Mouse (Mus musculus) liver, embryonic 15.5 days (tissue): ENCODE data around the gene Pip4k2a. TPM values are rescaled to one million over a fixed set of nuclear protein-coding genes. Genes with fewer than 3 reads are reported as not detected.

Experiments used
- ATAC-seq: fragments of 200-750 bp; cut with Nextera tagmentation; 2 replicates; pipeline ENCODE4 v1.8.0; 2017; ENCODE audit warnings: moderate number of reproducible peaks, mild to moderate bottlenecking, moderate library complexity; ENCODE audit not compliant: insufficient read depth
- H3K27ac ChIP-seq: fragments of 300-500 bp; sonication (generic); replicated peaks from 2 replicates; pipeline ENCODE4 v1.5.1; 2015; ENCODE audit warnings: mild to moderate bottlenecking, inconsistent platforms
- H3K27me3 ChIP-seq: fragments of 300-500 bp; sonication (generic); 2 replicates; pipeline ENCODE4 v1.6.1; 2015; ENCODE audit warnings: mild to moderate bottlenecking, inconsistent platforms
- H3K36me3 ChIP-seq: fragments of 300-500 bp; sonication (generic); replicated peaks from 2 replicates; pipeline ENCODE4 v1.6.1; 2015; ENCODE audit warnings: moderate library complexity, mild to moderate bottlenecking, inconsistent platforms
- H3K4me1 ChIP-seq: fragments of 300-500 bp; sonication (generic); replicated peaks from 2 replicates; pipeline ENCODE4 v1.6.1; 2015; ENCODE audit warnings: inconsistent platforms
- H3K4me2 ChIP-seq: fragments of 300-500 bp; sonication (generic); 2 replicates; pipeline ENCODE4 v1.6.1; 2015; ENCODE audit warnings: moderate library complexity, mild to moderate bottlenecking, inconsistent platforms
- H3K4me3 ChIP-seq: fragments of 300-500 bp; sonication (generic); replicated peaks from 2 replicates; pipeline ENCODE4 v1.5.1; 2015; ENCODE audit warnings: mild to moderate bottlenecking, inconsistent platforms
- H3K9ac ChIP-seq: fragments of 300-500 bp; sonication (generic); 2 replicates; pipeline ENCODE4 v1.6.1; 2015; ENCODE audit warnings: moderate library complexity, mild to moderate bottlenecking, inconsistent platforms
- H3K9me3 ChIP-seq: fragments of 300-500 bp; sonication (generic); replicated peaks from 2 replicates; pipeline ENCODE4 v1.6.1; 2016; ENCODE audit warnings: inconsistent platforms
- WGBS: fragments of 180-500 bp; shearing (Covaris S2); methylation state at CpG from one replicate; pipeline ENCODE4 v1.1.7; 2015; ENCODE audit warnings: mixed read lengths; ENCODE audit not compliant: insufficient replicate concordance; 5-methylcytosine and 5-hydroxymethylcytosine counted together
- polyA plus RNA-seq: library from polyadenylated mRNA; unstranded; fragments of >200 nt; fragmentation: Nextera tagmentation; extraction: Ambion mirVana; gene quantifications from 2 replicates; pipeline ENCODE4 v1.2.1, GENCODE M21; 2015

Gene Pip4k2a
- polyA plus RNA-seq, 1 experiment from 2014 or later, result 16.9 TPM

DNA sequence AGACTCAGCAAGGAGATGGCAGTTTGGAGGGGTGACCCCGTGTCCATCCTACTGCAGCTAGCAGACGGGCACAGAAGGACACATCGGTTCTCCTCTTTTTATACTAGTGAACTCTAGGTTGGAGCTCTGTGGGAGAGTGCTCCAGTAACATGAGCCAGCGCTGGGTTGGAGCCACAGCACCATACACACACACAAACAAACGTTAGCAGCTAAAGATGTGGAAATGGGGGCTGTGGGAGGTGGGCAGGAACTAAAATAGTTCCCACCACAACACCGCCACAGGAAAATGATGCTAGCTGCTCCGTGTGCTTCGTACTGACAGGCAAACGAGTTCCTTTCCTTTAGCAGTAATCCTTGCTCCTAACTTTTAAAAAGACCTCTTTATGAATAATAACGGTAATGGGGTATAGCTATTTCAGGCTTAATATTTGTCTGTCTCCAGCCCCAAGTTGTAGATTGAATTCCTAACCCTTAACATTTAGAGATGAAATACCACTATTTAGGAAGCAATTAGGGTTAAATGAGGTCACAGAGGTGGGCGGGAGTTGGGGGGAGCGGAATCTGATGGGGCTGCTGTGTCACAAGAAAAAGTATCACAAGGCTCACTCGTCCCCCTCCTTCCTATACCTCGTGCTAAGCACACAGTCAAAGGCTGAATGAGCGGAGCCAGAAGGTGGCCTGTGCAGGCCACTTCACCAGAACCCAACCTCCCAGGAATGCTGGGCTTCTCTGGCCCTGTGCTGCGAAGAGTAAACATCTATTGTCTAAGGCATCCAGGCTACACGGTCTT, 73.9 kb downstream of the Pip4k2a start:
- WGBS, result 40% methylated on average over 17 of the region's 17 CpGs
- peaks cover 57% of the 10 kb centered on the region for H3K4me1 ChIP-seq

DNA sequence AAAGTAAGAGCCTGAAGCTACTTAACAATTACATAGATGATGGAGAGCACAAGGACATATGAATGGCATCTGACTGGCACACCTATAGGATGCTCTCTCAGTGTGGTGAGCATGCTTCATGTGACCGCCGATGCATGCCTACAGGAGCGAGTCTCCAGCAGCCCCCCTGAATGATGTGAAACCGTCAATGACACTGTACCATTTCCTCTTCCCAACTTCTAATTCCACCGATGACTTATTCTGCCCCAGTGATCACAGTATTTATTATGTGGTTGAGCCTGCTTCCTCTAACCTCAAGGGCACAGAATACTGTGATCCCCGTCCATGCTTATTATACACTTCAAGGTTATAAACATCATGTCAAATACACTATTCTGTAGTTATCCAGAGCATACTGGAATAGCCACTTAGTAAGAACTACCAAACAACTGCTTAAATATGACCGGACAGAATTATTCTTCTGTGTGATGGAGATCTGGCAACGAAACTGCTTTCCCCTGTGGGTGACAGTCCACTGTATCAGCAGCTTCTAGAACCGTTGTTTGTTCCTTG, 74.8 kb downstream of the Pip4k2a start:
- Histone ChIP-seq H3K4me2 (no peak overlapping the region), H3K27ac (no peak overlapping the region), H3K4me3 (no peak overlapping the region), H3K9ac (no peak overlapping the region), H3K36me3 (no peaks in the 10 kb centered on the region), H3K9me3 (no peaks in the 10 kb centered on the region), H3K4me1 (peaks cover 57% of the 10 kb centered on the region), H3K27me3 (no peaks in the 10 kb centered on the region)
- 69% methylated on average over 9 of the region's 9 CpGs for WGBS
- ATAC-seq, result no peak

More for the DNA sequence above, 73.9 kb downstream of the Pip4k2a start:
- Histone ChIP-seq H3K9me3 (no peaks in the 10 kb centered on the region), H3K9ac (no peak overlapping the region), H3K4me2 (no peak overlapping the region), H3K27ac (no peak overlapping the region), H3K27me3 (no peaks in the 10 kb centered on the region), H3K36me3 (no peaks in the 10 kb centered on the region), H3K4me3 (no peak overlapping the region)
- ATAC-seq, result no peak

DNA sequence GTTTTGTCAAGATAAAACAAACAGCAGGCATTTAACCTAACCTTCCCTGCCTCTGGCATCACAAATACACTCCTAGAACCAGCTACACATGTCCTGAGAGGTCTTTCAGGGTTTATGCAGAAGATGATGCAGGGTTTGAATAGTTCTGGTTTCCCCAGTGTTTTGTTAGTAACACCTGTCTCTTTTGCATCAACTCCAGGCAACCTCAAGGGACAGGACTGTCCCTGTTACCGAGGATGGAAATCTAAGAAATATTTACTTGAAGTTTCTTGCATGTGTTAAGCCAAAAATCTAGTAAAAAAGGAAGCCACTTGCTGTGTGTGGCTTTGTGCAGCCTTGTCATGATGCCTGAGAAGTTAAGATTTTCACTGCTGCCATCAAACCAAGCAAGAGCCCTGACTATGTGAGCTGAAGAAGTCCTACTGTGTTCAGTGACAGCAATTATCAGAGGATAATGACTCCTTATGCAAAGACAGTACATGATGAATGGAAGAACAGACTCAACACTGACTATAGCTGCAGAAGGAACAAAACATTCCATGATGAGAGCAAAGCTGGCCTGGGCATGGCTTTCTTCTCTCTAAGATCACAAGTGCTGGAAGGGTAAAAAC, 76.3 kb downstream of the Pip4k2a start:
- no peaks in the 10 kb centered on the region for H3K27me3 ChIP-seq
- no peak overlapping the region for H3K4me3 ChIP-seq
- H3K27ac ChIP-seq, result no peak overlapping the region
- no peak overlapping the region for H3K4me2 ChIP-seq
- no peak for ATAC-seq
- WGBS, result 47% methylated on average over 1 of the region's 1 CpGs
- no peaks in the 10 kb centered on the region for H3K9me3 ChIP-seq
- H3K36me3 ChIP-seq, result no peaks in the 10 kb centered on the region
- H3K4me1 ChIP-seq, result peaks cover 61% of the 10 kb centered on the region
- no peak overlapping the region for H3K9ac ChIP-seq

DNA sequence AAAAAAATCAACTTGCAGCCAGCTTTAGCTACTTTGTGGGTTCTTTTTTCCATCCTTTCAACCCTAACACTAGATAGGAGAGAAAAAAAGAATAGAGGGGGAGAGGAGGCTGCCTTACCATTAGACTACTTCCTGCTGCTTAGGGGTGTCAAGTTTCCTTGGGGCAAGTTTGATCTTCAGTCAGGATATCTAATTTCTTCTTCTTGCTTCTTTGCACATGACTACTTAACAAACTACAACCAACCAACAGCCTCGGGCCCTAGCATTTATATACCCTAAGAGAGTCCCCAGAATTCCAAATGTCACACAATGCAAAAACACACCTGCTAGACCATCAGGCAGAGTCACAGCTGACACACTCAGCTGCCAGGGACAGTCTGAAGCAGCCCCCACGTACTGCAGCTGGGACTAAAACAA, 77.5 kb downstream of the Pip4k2a start:
- no peaks in the 10 kb centered on the region for H3K36me3 ChIP-seq
- 49% methylated on average over 2 of the region's 2 CpGs for WGBS

DNA sequence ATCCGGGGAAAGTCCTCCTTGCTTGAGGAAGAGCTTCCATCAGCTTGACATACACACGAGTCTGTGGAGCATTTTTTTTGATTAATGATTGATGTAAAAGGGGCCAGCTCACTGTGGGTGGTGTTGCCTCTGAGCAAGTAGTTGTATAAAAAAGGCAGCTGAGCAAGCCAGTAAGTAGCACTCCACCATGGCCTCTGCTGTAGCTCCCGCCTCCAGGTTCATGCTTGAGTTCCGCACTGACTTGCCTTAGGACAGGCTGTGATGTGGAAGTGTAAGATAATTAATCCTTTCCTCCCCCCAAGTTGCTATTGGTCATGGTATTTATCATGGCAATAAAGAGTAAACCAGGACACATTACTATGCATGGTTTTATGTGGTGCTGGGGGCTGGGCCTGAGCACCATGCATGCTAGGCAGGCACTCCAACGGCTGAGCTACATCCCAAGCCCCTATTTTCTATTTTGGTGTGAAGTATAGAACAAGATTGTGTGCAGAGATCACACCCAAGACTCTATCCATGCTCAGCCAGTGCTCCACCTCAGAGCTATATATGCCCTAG, 78.0 kb downstream of the Pip4k2a start:
- no peak overlapping the region for H3K4me2 ChIP-seq
- ATAC-seq, result 0 out of 2 replicates have a peak, but pooled peaks have one; percentile 14
- no peaks in the 10 kb centered on the region for H3K36me3 ChIP-seq
- H3K9me3 ChIP-seq, result no peaks in the 10 kb centered on the region
- H3K4me1 ChIP-seq, result peaks cover 73% of the 10 kb centered on the region
- no peak overlapping the region for H3K9ac ChIP-seq
- 57% methylated on average over 5 of the region's 5 CpGs for WGBS
- H3K27me3 ChIP-seq, result no peaks in the 10 kb centered on the region
- 0 out of 2 replicates have a peak overlapping the region, but pooled peaks have one; percentile 24 for H3K27ac ChIP-seq
- no peak overlapping the region for H3K4me3 ChIP-seq

More for the DNA sequence above, 77.5 kb downstream of the Pip4k2a start:
- peaks cover 70% of the 10 kb centered on the region for H3K4me1 ChIP-seq
- no peaks in the 10 kb centered on the region for H3K27me3 ChIP-seq
- ATAC-seq, result no peak
- no peak overlapping the region for H3K9ac ChIP-seq
- no peak overlapping the region for H3K4me2 ChIP-seq
- no peak overlapping the region for H3K4me3 ChIP-seq
- no peaks in the 10 kb centered on the region for H3K9me3 ChIP-seq
- no peak overlapping the region for H3K27ac ChIP-seq

DNA sequence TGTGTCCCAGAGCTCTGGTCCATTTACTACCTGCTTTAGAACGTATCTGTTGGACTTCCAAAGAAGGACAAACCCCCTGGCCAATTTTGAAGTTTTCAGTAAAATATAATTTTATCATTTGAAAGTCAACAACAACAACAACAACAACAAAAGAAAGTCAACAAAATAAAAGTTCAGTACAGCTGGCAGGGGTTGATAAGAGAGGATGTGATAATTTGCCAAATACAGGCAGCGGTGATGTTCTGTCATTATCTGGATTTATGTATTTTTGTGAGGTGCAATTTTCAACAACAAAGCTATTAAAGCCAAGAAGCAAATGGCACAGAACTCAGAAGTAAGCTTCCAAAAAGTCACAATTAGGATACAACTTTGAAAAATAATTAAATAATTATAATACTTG, 80.1 kb downstream of the Pip4k2a start:
- Histone ChIP-seq H3K4me1 (peaks cover 77% of the 10 kb centered on the region), H3K27me3 (no peaks in the 10 kb centered on the region), H3K9me3 (no peaks in the 10 kb centered on the region), H3K9ac (no peak overlapping the region), H3K27ac (peak overlapping the region; percentile 72), H3K36me3 (no peaks in the 10 kb centered on the region), H3K4me3 (no peak overlapping the region), H3K4me2 (peak overlapping the region; percentile 34; the same call in 1 of the 2 replicates)
- peak; percentile 45; the same call in 1 of the 2 replicates for ATAC-seq
- WGBS, result 42% methylated on average over 2 of the region's 2 CpGs

DNA sequence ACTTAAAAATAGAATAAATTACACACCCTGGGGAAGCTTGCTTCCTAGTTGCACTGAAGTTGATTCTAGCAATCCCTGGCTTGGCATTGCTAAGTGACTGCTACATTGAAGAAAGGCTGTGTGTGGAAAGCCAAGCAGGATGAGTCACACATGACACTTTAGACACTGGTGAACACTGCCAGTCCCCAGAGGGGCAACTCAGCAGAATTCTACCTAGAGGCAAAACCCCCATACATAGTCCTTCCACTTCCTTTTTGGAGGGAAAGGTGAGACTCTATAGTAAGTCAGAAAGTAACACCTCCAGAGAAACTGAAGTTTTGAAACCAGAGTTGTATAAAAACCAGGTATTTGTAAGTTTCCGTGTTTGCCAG, 80.6 kb downstream of the Pip4k2a start:
- no peaks in the 10 kb centered on the region for H3K36me3 ChIP-seq
- no peaks in the 10 kb centered on the region for H3K27me3 ChIP-seq
- peak overlapping the region; percentile 72 for H3K27ac ChIP-seq
- H3K4me2 ChIP-seq, result peak overlapping the region; percentile 34; the same call in 1 of the 2 replicates
- no peak overlapping the region for H3K4me3 ChIP-seq
- no peaks in the 10 kb centered on the region for H3K9me3 ChIP-seq
- H3K4me1 ChIP-seq, result peaks cover 82% of the 10 kb centered on the region
- WGBS, result 43% methylated on average over 1 of the region's 1 CpGs
- no peak overlapping the region for H3K9ac ChIP-seq
- ATAC-seq, result no peak

DNA sequence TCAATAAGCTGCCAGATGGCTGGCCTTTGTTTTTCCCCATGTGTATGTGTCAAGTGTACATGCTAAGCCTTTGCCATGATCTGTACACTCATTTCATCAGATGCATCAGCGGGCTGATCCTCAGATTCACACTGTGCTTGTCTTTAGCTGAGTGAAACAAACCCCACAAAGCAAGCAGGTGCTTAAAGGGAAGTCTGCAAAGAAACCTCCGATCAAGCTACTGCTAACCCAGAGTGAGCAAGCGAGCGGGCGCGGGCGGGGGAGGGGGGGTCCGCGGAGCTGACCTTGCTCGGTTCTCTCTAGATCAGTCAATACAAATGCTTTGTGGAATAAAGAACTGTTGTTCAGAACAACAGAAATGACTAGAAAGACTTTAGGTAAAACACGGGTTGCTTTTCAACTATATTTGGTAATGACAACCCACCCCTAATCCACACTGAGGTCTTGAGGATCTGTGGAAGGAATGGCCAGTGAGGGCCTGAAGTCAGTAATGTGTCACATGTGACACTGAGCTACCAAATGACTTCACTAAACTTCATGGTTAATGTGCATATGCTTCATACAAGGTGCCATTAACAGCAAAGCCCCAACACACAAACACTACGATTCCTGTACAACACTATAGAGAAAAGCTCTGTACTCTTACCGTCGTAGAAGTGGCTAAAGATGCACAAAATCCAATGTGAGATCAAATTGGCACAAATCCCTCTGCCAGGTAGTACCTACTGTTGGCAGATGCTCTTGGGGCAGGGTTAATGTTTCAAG, 81.1 kb downstream of the Pip4k2a start:
- Histone ChIP-seq H3K27me3 (no peaks in the 10 kb centered on the region), H3K4me3 (no peak overlapping the region), H3K4me2 (0 out of 2 replicates have a peak overlapping the region, but pooled peaks have one; percentile 10), H3K4me1 (peaks cover 80% of the 10 kb centered on the region), H3K9ac (no peak overlapping the region), H3K36me3 (no peaks in the 10 kb centered on the region), H3K27ac (peak overlapping the region; percentile 72), H3K9me3 (no peaks in the 10 kb centered on the region)
- no peak for ATAC-seq
- 42% methylated on average over 14 of the region's 14 CpGs for WGBS

DNA sequence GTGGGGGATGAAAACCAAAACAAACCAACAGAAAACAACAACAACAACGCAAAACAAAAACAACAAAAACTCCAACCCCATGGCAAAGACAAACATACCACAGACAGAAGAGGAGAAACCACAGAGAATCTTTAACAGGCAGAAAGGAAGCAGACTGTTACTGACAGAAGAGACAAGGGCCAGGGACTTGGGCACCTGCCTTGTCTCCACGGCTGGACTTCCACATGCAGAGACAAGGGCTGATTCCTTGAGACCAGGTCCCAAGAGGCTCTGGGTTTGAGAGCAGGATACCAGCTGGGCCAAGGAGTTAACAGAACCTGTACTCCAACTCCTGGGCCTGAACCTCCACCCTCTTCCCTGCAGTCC, 81.9 kb downstream of the Pip4k2a start:
- H3K4me3 ChIP-seq, result no peak overlapping the region
- H3K27ac ChIP-seq, result peak overlapping the region; percentile 33; the same call in 1 of the 2 replicates
- no peaks in the 10 kb centered on the region for H3K36me3 ChIP-seq
- no peaks in the 10 kb centered on the region for H3K27me3 ChIP-seq
- ATAC-seq, result no peak
- no peak overlapping the region for H3K4me2 ChIP-seq
- 21% methylated on average over 2 of the region's 2 CpGs for WGBS
- H3K9me3 ChIP-seq, result no peaks in the 10 kb centered on the region
- H3K4me1 ChIP-seq, result peaks cover 77% of the 10 kb centered on the region
- H3K9ac ChIP-seq, result no peak overlapping the region

DNA sequence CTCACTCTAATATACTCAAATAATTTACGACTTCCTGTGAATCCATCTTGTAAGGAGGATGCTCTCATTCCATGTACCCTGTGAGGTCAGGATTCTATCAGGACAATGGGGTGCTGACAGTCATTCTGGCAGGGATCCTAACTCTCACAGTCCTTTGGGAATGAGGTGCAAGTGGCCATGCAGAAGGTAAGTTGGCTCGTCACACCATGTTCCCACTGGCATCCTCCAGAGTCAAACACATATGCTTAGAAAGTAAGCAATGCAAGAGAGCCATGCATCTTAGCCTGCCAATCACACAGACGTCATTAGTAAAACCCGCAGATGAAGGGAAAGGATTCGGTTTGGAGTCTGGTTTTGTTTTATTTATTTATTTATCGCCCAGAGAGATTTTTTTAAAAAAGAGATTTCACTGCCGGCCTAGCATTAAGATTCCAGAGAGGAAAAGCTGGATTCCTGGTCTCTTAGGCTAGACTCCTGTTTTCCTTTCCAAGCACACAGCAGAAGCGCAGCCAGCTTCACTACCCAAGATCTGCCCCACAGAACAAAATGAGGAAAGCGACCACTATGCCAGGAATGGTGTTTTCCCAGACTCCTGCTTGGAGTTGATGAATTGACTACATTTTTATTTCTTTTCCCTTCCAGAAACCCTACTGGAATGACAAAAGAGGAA, 82.4 kb downstream of the Pip4k2a start:
- no peak overlapping the region for H3K4me2 ChIP-seq
- no peak overlapping the region for H3K4me3 ChIP-seq
- H3K36me3 ChIP-seq, result no peaks in the 10 kb centered on the region
- H3K27me3 ChIP-seq, result no peaks in the 10 kb centered on the region
- peaks cover 79% of the 10 kb centered on the region for H3K4me1 ChIP-seq
- no peaks in the 10 kb centered on the region for H3K9me3 ChIP-seq
- 0 out of 2 replicates have a peak overlapping the region, but pooled peaks have one; percentile 33 for H3K27ac ChIP-seq
- H3K9ac ChIP-seq, result no peak overlapping the region
- WGBS, result 73% methylated on average over 9 of the region's 9 CpGs
- no peak for ATAC-seq
